Mouse (Mus musculus): Measurements from ENCODE around the gene Alox5ap. TPM values are rescaled to one million over a fixed set of nuclear protein-coding genes. Genes with fewer than 3 reads are reported as not detected.
A peak's percentile ranks its signal among the peaks of the same experiment; 100 is the strongest.

Gene Alox5ap
- polyA plus RNA-seq, 1 experiment from 2014 or later, result 9.3 TPM

DNA sequence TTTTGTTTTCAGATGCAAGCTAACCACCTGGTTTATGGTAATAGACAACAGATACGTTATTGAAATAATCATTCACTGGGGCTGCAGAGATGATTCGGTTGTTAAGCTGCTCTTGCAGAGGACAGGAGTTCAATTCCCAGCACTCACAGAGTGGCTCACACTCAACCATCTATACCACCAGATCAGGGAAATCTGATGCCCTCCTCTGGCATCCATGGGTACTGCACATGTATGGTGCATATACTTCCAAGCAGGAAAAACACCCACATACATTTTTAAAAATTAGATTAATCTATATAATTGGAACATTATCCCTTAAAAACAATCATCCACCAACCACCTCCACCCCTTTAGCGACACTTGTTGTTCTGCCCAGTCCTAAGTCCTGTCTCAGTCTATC is 6.7 kb downstream of the Alox5ap start:
- Histone ChIP-seq H3K4me2 (ENCODE audit: low read length) (no peak overlapping the region), H3K36me3 (ENCODE audit: control insufficient read depth, insufficient read depth, low read length) (no peaks in the 10 kb centered on the region), H3K27ac (ENCODE audit: low read length) (no peak overlapping the region), H3K4me1 (ENCODE audit: control insufficient read depth, insufficient read depth, low read length) (no peaks in the 10 kb centered on the region), H3K27me3 (ENCODE audit: control insufficient read depth, insufficient read depth, low read depth, low read length) (no peaks in the 10 kb centered on the region), H3K9me3 (replicated peaks; ENCODE audit: control insufficient read depth, low read length, poor library complexity, severe bottlenecking) (0 out of 2 replicates have a peak, but pooled peaks cover 2% of the 10 kb centered on the region), H3K9ac (ENCODE audit: low read depth, low read length) (no peak overlapping the region), H3K4me3 (ENCODE audit: low read depth, low read length) (no peak overlapping the region)
- no peak for ATAC-seq
- WGBS, result 93% methylated on average over 3 of the region's 3 CpGs

DNA sequence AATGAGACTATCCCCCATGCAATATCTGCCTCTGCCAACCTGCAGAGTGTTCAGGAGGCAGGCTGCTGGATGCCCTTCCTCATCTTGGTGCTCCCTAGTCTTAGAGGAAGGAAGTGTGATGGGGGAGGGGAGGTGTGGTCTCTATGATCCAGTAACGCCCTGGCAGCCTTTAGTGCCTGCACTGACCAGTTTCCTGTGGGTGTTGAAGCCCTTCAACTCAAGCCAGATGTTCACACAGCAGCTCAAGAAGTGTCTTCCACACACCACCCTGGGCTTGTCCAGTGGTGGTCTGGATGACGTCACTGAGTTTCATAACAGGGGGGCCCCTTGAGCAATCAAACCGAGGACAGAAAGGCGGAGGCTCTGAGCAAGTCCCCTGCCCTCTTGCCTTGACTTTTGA is 8.0 kb downstream of the Alox5ap start:
- WGBS, result 90% methylated on average over 4 of the region's 4 CpGs
- H3K27ac ChIP-seq (ENCODE audit: low read length), result no peak overlapping the region
- H3K9ac ChIP-seq (ENCODE audit: low read depth, low read length), result no peak overlapping the region
- H3K4me1 ChIP-seq (ENCODE audit: control insufficient read depth, insufficient read depth, low read length), result no peaks in the 10 kb centered on the region
- ATAC-seq, result no peak
- H3K4me3 ChIP-seq (ENCODE audit: low read depth, low read length), result no peak overlapping the region
- H3K4me2 ChIP-seq (ENCODE audit: low read length), result no peak overlapping the region
- H3K36me3 ChIP-seq (ENCODE audit: control insufficient read depth, insufficient read depth, low read length), result no peaks in the 10 kb centered on the region
- H3K27me3 ChIP-seq (ENCODE audit: control insufficient read depth, insufficient read depth, low read depth, low read length), result no peaks in the 10 kb centered on the region
- H3K9me3 ChIP-seq (replicated peaks; ENCODE audit: control insufficient read depth, low read length, poor library complexity, severe bottlenecking), result 0 out of 2 replicates have a peak, but pooled peaks cover 2% of the 10 kb centered on the region

DNA sequence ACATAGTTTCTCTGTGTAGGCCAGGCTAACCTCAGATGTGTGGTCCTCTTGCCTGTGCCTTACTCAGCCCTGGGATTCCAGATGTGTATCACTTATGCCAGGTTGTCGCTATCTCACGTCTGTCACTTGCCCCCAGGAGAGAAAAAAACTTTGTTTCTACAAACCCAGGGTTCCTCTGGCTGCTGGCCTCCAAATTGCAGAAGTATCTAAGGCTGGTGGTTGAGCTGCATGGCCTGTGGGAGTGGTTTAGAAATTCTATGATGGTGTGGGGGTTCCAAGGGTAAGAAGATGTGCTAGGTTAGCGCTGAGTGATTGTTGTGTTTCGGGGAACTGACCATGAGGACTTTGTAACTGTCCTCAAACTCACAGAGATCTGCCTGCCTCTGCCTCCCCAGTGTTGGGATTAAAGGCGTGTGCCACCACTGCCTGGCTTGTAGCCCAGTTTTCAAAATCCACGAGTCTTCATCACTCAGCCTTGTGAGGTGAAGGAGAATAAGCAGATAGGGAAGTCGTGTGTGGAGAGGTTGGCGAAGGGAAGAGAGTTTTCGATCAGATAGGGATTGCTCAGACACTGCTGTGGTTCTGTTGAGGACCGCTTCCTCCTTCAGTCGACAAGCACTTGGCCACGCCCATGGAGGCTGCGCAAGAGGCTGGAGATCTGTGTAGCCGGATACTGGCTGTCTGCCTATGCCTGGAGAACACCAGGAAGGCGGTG is 10.0 kb downstream of the Alox5ap start:
- ATAC-seq, result no peak
- no peaks in the 10 kb centered on the region for H3K36me3 ChIP-seq (ENCODE audit: control insufficient read depth, insufficient read depth, low read length)
- no peak overlapping the region for H3K4me3 ChIP-seq (ENCODE audit: low read depth, low read length)
- H3K4me2 ChIP-seq (ENCODE audit: low read length), result no peak overlapping the region
- 0 out of 2 replicates have a peak, but pooled peaks cover 2% of the 10 kb centered on the region for H3K9me3 ChIP-seq (replicated peaks; ENCODE audit: control insufficient read depth, low read length, poor library complexity, severe bottlenecking)
- no peak overlapping the region for H3K27ac ChIP-seq (ENCODE audit: low read length)
- peaks cover under 1% of the 10 kb centered on the region; the same call in 1 of the 2 replicates for H3K4me1 ChIP-seq (ENCODE audit: control insufficient read depth, insufficient read depth, low read length)
- WGBS, result 92% methylated on average over 15 of the region's 15 CpGs
- no peak overlapping the region for H3K9ac ChIP-seq (ENCODE audit: low read depth, low read length)
- H3K27me3 ChIP-seq (ENCODE audit: control insufficient read depth, insufficient read depth, low read depth, low read length), result no peaks in the 10 kb centered on the region

DNA sequence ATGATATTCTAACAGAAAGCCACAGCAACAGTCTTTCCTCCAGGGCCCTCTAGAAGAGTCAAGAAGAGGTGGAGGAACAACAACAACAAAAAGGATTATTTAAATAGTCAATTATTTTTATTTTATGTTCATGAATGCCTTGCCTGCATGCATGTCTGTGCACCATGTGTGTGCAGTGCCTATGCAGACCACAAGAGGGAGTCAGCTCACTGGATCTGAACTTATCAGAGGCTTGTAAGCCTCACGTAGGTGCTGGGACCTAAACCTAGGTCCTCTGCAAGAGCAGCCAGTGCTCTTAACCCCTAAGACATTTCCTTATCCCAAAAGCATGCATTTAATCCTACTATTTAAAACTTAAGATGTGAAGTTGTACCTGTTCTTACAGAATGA is 10.5 kb downstream of the Alox5ap start:
- no peak overlapping the region for H3K4me2 ChIP-seq (ENCODE audit: low read length)
- H3K9me3 ChIP-seq (replicated peaks; ENCODE audit: control insufficient read depth, low read length, poor library complexity, severe bottlenecking), result 0 out of 2 replicates have a peak, but pooled peaks cover 2% of the 10 kb centered on the region
- no peak overlapping the region for H3K4me3 ChIP-seq (ENCODE audit: low read depth, low read length)
- H3K4me1 ChIP-seq (ENCODE audit: control insufficient read depth, insufficient read depth, low read length), result peaks cover 2% of the 10 kb centered on the region; the same call in 1 of the 2 replicates
- ATAC-seq, result no peak
- H3K27ac ChIP-seq (ENCODE audit: low read length), result no peak overlapping the region
- H3K36me3 ChIP-seq (ENCODE audit: control insufficient read depth, insufficient read depth, low read length), result no peaks in the 10 kb centered on the region
- 94% methylated on average over 1 of the region's 1 CpGs for WGBS
- H3K9ac ChIP-seq (ENCODE audit: low read depth, low read length), result no peak overlapping the region
- no peaks in the 10 kb centered on the region for H3K27me3 ChIP-seq (ENCODE audit: control insufficient read depth, insufficient read depth, low read depth, low read length)

DNA sequence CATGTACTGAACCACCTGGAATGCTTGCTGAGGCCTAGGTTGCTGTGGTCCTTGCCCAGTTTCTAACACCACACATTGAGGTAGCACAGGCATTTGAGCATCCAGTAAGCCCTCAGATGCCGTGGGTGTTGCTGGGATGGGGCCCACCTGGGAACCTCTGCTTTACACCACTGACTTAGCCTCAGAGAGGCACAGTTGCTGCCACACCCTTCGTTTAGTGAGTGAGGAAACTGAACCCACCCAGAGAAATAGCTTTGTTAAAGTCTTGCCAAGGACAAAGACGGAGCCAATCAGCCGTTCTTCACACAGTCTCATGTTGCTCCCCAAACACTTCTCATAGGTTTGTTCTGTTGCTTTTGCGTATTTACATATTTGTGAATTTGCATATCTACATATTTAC is 13.0 kb downstream of the Alox5ap start:
- WGBS, result 79% methylated on average over 5 of the region's 5 CpGs
- H3K27me3 ChIP-seq (ENCODE audit: control insufficient read depth, insufficient read depth, low read depth, low read length), result no peaks in the 10 kb centered on the region
- H3K9ac ChIP-seq (ENCODE audit: low read depth, low read length), result no peak overlapping the region
- H3K4me3 ChIP-seq (ENCODE audit: low read depth, low read length), result no peak overlapping the region
- peaks cover 2% of the 10 kb centered on the region; the same call in 1 of the 2 replicates for H3K4me1 ChIP-seq (ENCODE audit: control insufficient read depth, insufficient read depth, low read length)
- no peak overlapping the region for H3K27ac ChIP-seq (ENCODE audit: low read length)
- H3K4me2 ChIP-seq (ENCODE audit: low read length), result no peak overlapping the region
- H3K9me3 ChIP-seq (replicated peaks; ENCODE audit: control insufficient read depth, low read length, poor library complexity, severe bottlenecking), result no peaks in the 10 kb centered on the region
- no peaks in the 10 kb centered on the region for H3K36me3 ChIP-seq (ENCODE audit: control insufficient read depth, insufficient read depth, low read length)
- ATAC-seq, result no peak

DNA sequence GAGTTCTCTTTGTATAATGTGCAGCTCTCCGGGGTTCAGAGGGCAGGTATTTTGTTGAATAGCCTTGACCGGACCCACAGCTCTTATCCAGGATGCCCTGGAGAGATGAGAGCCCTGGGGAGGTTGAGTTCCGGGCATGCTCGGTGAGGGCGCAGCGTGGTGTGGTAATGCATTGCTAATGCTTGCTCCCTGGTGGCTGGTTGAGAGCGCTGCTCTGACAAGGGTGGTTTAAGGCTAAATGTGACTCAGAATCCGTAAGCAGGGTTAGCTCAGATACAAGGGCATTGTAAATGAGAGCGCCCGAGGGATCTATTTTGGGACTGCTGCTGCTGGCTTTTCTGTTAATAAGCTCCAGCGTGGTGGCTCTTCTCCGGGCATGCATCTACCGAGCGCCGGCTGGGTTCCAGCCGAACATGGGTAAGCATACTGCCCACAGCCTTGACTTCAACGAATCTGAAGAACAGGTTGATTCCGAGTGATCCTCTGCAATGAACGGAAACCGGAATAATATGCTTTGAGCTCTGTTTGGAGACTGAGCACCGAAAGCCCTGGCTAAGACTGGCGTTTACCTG is 14.8 kb downstream of the Alox5ap start:
- H3K4me2 ChIP-seq (ENCODE audit: low read length), result peak overlapping the region; percentile 51
- H3K27ac ChIP-seq (ENCODE audit: low read length), result peak overlapping the region; percentile 79
- WGBS, result 19% methylated on average over 22 of the region's 22 CpGs

DNA sequence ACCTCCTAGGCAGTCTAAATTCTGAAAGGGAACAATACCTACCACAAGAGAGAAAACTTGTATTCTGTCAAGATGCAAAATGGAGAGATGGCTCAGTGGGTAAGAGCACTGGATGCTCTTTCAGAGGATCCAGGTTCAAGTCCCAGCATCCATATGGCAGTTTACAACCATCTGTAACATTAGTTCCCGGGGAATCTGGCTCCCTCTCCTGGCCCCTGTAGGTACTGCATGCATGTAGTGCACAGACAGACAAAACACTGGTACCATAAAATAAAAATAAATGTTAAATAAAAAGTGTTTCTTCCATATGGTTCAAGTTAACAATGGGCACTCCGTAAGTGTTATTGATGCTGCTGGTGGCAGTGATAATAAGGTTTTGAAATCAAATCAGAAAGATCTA is 18.4 kb downstream of the Alox5ap start:
- Histone ChIP-seq H3K9me3 (replicated peaks; ENCODE audit: control insufficient read depth, low read length, poor library complexity, severe bottlenecking) (no peaks in the 10 kb centered on the region), H3K36me3 (ENCODE audit: control insufficient read depth, insufficient read depth, low read length) (no peaks in the 10 kb centered on the region), H3K4me1 (ENCODE audit: control insufficient read depth, insufficient read depth, low read length) (peaks cover 8% of the 10 kb centered on the region), H3K9ac (ENCODE audit: low read depth, low read length) (no peak overlapping the region), H3K27ac (ENCODE audit: low read length) (no peak overlapping the region), H3K27me3 (ENCODE audit: control insufficient read depth, insufficient read depth, low read depth, low read length) (no peaks in the 10 kb centered on the region), H3K4me2 (ENCODE audit: low read length) (no peak overlapping the region), H3K4me3 (ENCODE audit: low read depth, low read length) (no peak overlapping the region)
- 81% methylated on average over 2 of the region's 2 CpGs for WGBS
- no peak for ATAC-seq

More for the DNA sequence above, 14.8 kb downstream of the Alox5ap start:
- Histone ChIP-seq H3K36me3 (ENCODE audit: control insufficient read depth, insufficient read depth, low read length) (no peaks in the 10 kb centered on the region), H3K4me1 (ENCODE audit: control insufficient read depth, insufficient read depth, low read length) (peaks cover 2% of the 10 kb centered on the region; the same call in 1 of the 2 replicates), H3K9ac (ENCODE audit: low read depth, low read length) (peak overlapping the region; percentile 57), H3K9me3 (replicated peaks; ENCODE audit: control insufficient read depth, low read length, poor library complexity, severe bottlenecking) (no peaks in the 10 kb centered on the region), H3K27me3 (ENCODE audit: control insufficient read depth, insufficient read depth, low read depth, low read length) (no peaks in the 10 kb centered on the region), H3K4me3 (ENCODE audit: low read depth, low read length) (peak overlapping the region; percentile 18)
- peak; percentile 66 for ATAC-seq

DNA sequence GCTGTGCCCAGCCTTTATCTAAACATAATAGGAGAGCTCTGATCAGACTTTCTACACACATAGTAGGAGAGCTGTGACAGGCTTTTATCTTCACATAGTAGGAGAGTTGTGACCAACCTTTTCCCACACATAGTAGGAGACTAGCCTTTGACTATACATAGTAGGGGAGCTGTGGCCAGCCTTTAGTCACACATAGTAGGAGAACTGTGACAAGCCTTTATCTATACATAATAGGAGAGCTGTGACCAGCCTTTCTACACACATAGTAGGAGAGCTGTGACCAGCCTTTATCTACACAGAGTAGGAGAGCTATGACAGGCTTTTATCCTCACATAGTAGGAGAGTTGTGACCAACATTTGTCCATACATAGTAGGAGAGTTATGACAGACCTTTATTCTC is 19.3 kb downstream of the Alox5ap start:
- ATAC-seq, result no peak
- H3K27me3 ChIP-seq (ENCODE audit: control insufficient read depth, insufficient read depth, low read depth, low read length), result no peaks in the 10 kb centered on the region

DNA sequence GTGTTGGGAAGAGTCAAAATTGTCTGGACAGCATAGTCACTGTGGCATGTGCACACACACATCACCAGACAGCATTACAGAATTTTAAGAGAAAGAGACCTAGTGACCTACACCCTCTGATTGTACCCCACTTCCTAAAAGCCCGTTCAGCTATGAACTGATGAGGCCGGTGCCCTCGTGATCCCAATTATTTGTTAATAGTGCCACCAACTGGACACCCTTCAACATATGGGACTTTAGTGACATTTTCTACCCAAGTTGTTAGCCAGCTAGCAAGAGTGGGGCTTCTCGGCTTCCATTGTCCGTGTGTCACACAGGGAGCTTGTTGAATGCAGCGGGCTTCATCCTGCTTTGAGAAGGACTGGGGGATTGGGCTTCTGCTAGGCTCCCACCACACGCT is 21.5 kb downstream of the Alox5ap start:
- H3K9me3 ChIP-seq (replicated peaks; ENCODE audit: control insufficient read depth, low read length, poor library complexity, severe bottlenecking), result no peaks in the 10 kb centered on the region
- H3K27me3 ChIP-seq (ENCODE audit: control insufficient read depth, insufficient read depth, low read depth, low read length), result no peaks in the 10 kb centered on the region
- H3K4me1 ChIP-seq (ENCODE audit: control insufficient read depth, insufficient read depth, low read length), result peaks cover 6% of the 10 kb centered on the region
- no peak overlapping the region for H3K27ac ChIP-seq (ENCODE audit: low read length)
- no peaks in the 10 kb centered on the region for H3K36me3 ChIP-seq (ENCODE audit: control insufficient read depth, insufficient read depth, low read length)
- H3K9ac ChIP-seq (ENCODE audit: low read depth, low read length), result no peak overlapping the region
- H3K4me2 ChIP-seq (ENCODE audit: low read length), result no peak overlapping the region
- WGBS, result 34% methylated on average over 7 of the region's 7 CpGs
- H3K4me3 ChIP-seq (ENCODE audit: low read depth, low read length), result no peak overlapping the region
- peak; percentile 44; the same call in 1 of the 2 replicates for ATAC-seq

More for the DNA sequence above, 19.3 kb downstream of the Alox5ap start:
- Histone ChIP-seq H3K4me1 (ENCODE audit: control insufficient read depth, insufficient read depth, low read length) (peaks cover 8% of the 10 kb centered on the region), H3K27ac (ENCODE audit: low read length) (no peak overlapping the region), H3K9me3 (replicated peaks; ENCODE audit: control insufficient read depth, low read length, poor library complexity, severe bottlenecking) (no peaks in the 10 kb centered on the region), H3K4me3 (ENCODE audit: low read depth, low read length) (no peak overlapping the region), H3K36me3 (ENCODE audit: control insufficient read depth, insufficient read depth, low read length) (no peaks in the 10 kb centered on the region), H3K9ac (ENCODE audit: low read depth, low read length) (no peak overlapping the region), H3K4me2 (ENCODE audit: low read length) (no peak overlapping the region)
